Mouse (Mus musculus) kidney, postnatal 36 days (tissue): ENCODE results near the gene Ppm1n.

Source experiments
- DNase-seq, 2 experiments: peaks; one replicate each; pipeline ENCODE4 v3.0.0; 2021 to 2022; ENCODE audit warnings: mixed read lengths in 2 of 2

Ppm1n gene

GRCm38 (mm10) chr7:19243858-19244257 is 36.0 kb downstream of the Ppm1n start:
- no peak for DNase-seq

- DNase-seq: no peak
Observed at GRCm38 (mm10) chr7:19242005-19242404, 37.9 kb downstream of the Ppm1n start.

- DNase-seq: no peak
Observed at GRCm38 (mm10) chr7:19240905-19241463, 38.9 kb downstream of the Ppm1n start.

- no peak for DNase-seq
Observed at GRCm38 (mm10) chr7:19239986-19240385, 39.9 kb downstream of the Ppm1n start.

- DNase-seq: peak; percentile 90 to 96
Observed at GRCm38 (mm10) chr7:19239423-19239822, 40.4 kb downstream of the Ppm1n start.

GRCm38 (mm10) chr7:19238344-19238743 is 41.5 kb downstream of the Ppm1n start:
- DNase-seq: no peak

GRCm38 (mm10) chr7:19236411-19236810 is 43.5 kb downstream of the Ppm1n start:
- no peak for DNase-seq

- DNase-seq: no peak
Observed at GRCm38 (mm10) chr7:19235092-19235671, 44.7 kb downstream of the Ppm1n start.

- no peak for DNase-seq
Observed at GRCm38 (mm10) chr7:19234652-19235051, 45.2 kb downstream of the Ppm1n start.

GRCm38 (mm10) chr7:19231849-19232248 is 48.0 kb downstream of the Ppm1n start:
- DNase-seq: peak; percentile 52 to 80

- DNase-seq: peak in 1 of 2 experiments; percentile 40
Observed at GRCm38 (mm10) chr7:19230899-19231298, 49.0 kb downstream of the Ppm1n start.

- peak; percentile 71 to 76 for DNase-seq
Observed at GRCm38 (mm10) chr7:19230041-19230580, 49.8 kb downstream of the Ppm1n start.

- no peak for DNase-seq
Observed at GRCm38 (mm10) chr7:19229404-19229803, 50.5 kb downstream of the Ppm1n start.

- no peak for DNase-seq
Observed at GRCm38 (mm10) chr7:19228793-19229148, 51.1 kb downstream of the Ppm1n start.

- peak; percentile 100 for DNase-seq
Observed at GRCm38 (mm10) chr7:19227883-19228792, 51.7 kb downstream of the Ppm1n start, which contains the start of gene Opa3. Gene Opa3, plus strand, starts transcription at chr7:19228334.

GRCm38 (mm10) chr7:19226817-19227797 is 52.8 kb downstream of the Ppm1n start:
- DNase-seq: peak in 1 of 2 experiments; percentile 26
